Mouse (Mus musculus): ENCODE results near the gene Spen.

- TF ChIP-seq CTCF (IDR thresholded peaks at IDR 0.05; ENCODE audit: extremely low read depth, insufficient read length, insufficient replicate concordance, low read depth, low read length), result no peak
- TF ChIP-seq POLR2A (IDR thresholded peaks at IDR 0.05; ENCODE audit: low read depth, low read length), result no peak
These were observed 70.8 kb downstream of the Spen start for GRCm38 (mm10) chr4:141467581-141467927.
